Mouse (Mus musculus) myocyte (in vitro differentiated cells): ENCODE data around the gene Tnip3.

ENCODE experiments used
- MAX ChIP-seq: IDR thresholded peaks from one replicate; pipeline ENCODE4 v1.6.1; 2011; ENCODE audit warnings: low read depth, mild to moderate bottlenecking, control low read depth
- MYOG ChIP-seq, 3 experiments: IDR thresholded peaks; one replicate each; pipeline ENCODE4 v1.6.1; 2011; ENCODE audit warnings: control low read depth in 2 of 3, low read depth in 2 of 3, mild to moderate bottlenecking in 2 of 3; ENCODE audit not compliant: insufficient read length in 2 of 3, control insufficient read depth in 1 of 3, insufficient read depth in 1 of 3
- POLR2A ChIP-seq: IDR thresholded peaks from one replicate; pipeline ENCODE4 v1.6.1; 2011; ENCODE audit warnings: low read depth, mild to moderate bottlenecking, control low read depth, moderate library complexity; ENCODE audit not compliant: insufficient read length
- REST ChIP-seq: IDR thresholded peaks from one replicate; pipeline ENCODE4 v1.6.1; 2011; ENCODE audit warnings: mild to moderate bottlenecking, control low read depth, moderate library complexity; ENCODE audit not compliant: insufficient read depth, insufficient read length
- SRF ChIP-seq: IDR thresholded peaks from one replicate; pipeline ENCODE4 v1.6.1; 2011; ENCODE audit warnings: low read depth; ENCODE audit not compliant: control insufficient read depth, insufficient read length
- TCF12 ChIP-seq: IDR thresholded peaks from one replicate; pipeline ENCODE4 v1.6.1; 2011; ENCODE audit warnings: mild to moderate bottlenecking, control low read depth; ENCODE audit not compliant: poor library complexity, insufficient read depth, severe bottlenecking

GRCm38 (mm10) chr6:65569741-65570140 lies 44.6 kb downstream of the Tnip3 start:
- no peak for TF ChIP-seq POLR2A
- TF ChIP-seq MYOG (IDR thresholded peaks at IDR 0.05; ENCODE audit: control insufficient read depth in 1 of 3, insufficient read depth in 1 of 3, insufficient read length in 2 of 3, low read depth in 2 of 3) = no peak
- no peak for TF ChIP-seq REST
- TF ChIP-seq TCF12 = no peak
- TF ChIP-seq SRF = no peak
- no peak for TF ChIP-seq MAX
